Mouse (Mus musculus) limb, embryonic 12.5 days (tissue): ENCODE data around the gene Bean1. TPM values are rescaled to one million over a fixed set of nuclear protein-coding genes. Genes with fewer than 3 reads are reported as not detected.
A peak's percentile ranks its signal among the peaks of the same experiment; 100 is the strongest.

ENCODE experiments used
- ATAC-seq: fragments of 200-750 bp; cut with Nextera tagmentation; 2 replicates; pipeline ENCODE4 v1.8.0; 2017; ENCODE audit warnings: low read depth, moderate TSS enrichment; ENCODE audit not compliant: insufficient number of reproducible peaks, insufficient read depth, low FRiP score, low TSS enrichment
- H3K27ac ChIP-seq: fragments of 300-500 bp; sonication (generic); 2 replicates; pipeline ENCODE4 v1.5.1; 2016; ENCODE audit warnings: mild to moderate bottlenecking, moderate library complexity
- H3K27me3 ChIP-seq: fragments of 300-500 bp; sonication (generic); 2 replicates; pipeline ENCODE4 v1.6.1; 2016; ENCODE audit warnings: mild to moderate bottlenecking, moderate library complexity
- H3K36me3 ChIP-seq: fragments of 300-500 bp; sonication (generic); 2 replicates; pipeline ENCODE4 v1.6.1; 2016; ENCODE audit warnings: mild to moderate bottlenecking, moderate library complexity
- H3K4me1 ChIP-seq: fragments of 300-500 bp; sonication (generic); replicated peaks from 2 replicates; pipeline ENCODE4 v1.6.1; 2016
- H3K4me2 ChIP-seq: fragments of 300-500 bp; sonication (generic); 2 replicates; pipeline ENCODE4 v1.6.1; 2016; ENCODE audit warnings: mild to moderate bottlenecking, moderate library complexity
- H3K4me3 ChIP-seq: fragments of 300-500 bp; sonication (generic); replicated peaks from 2 replicates; pipeline ENCODE4 v1.5.1; 2016; ENCODE audit warnings: mild to moderate bottlenecking
- H3K9ac ChIP-seq: fragments of 300-500 bp; sonication (generic); replicated peaks from 2 replicates; pipeline ENCODE4 v1.6.1; 2016; ENCODE audit warnings: mild to moderate bottlenecking, moderate library complexity
- H3K9me3 ChIP-seq: fragments of 300-500 bp; sonication (generic); 2 replicates; pipeline ENCODE4 v1.6.1; 2016; ENCODE audit warnings: mild to moderate bottlenecking, moderate library complexity
- WGBS: fragments of 180-500 bp; shearing (Covaris S2); methylation state at CpG from one replicate; pipeline ENCODE4 v1.1.7; 2016; 5-methylcytosine and 5-hydroxymethylcytosine counted together
- polyA plus RNA-seq: library from polyadenylated mRNA; unstranded; fragments of >200 nt; fragmentation: Nextera tagmentation; extraction: Ambion mirVana; gene quantifications from 2 replicates; pipeline ENCODE4 v1.2.1, GENCODE M21; 2016

Bean1 gene
- 0.42 and 0.53 TPM in 2 replicates for polyA plus RNA-seq

DNA sequence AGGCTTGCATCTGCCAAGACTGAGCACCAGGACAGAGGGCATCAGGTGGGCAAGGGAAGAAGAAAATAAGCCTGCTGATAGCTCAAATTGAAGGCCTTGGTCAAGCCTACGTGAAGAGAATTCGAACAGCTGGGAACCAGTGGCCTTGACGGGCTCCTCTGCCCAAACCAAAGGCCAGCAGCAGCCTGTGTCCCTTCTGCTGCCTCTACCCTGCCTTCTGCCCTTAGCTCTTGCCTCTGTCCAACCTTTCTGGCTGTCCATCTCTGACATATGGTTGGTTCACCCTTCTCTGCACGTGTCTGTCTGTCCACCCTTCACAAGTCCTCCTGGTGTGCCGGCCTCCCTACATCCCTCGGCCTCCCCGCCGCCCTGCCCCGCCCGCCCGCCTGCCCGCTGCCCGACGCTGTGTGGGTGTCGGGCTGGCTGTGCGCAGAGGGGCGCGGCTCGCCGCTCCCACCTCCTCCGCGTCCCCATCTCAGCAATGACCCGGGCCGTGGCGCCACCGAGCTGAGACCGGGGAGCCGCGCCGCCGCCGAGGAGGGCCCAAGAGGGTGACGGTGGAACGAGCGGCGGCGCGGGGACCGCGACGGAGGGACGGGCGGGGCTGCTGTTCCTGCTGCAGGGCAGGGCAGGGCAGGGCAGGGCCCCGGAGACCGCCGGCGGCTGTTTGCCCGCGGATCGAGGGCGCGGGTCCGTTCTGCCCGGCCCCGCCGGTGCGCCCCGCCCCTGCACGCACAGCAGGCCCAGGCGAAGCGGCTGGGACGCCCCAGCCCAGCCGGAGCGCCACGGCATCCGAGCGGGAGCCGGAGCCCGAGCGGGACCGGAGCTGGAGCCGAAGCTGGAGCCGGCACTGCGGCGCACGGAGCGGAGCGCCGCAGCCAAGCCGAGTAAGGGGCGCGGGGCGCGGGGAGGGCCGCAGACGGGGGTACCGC, at the start of gene Bean1:
Gene Bean1, plus strand, starts transcription at position 325 of the 932 bp plus-strand sequence.
- no peaks in the 10 kb centered on the region for H3K36me3 ChIP-seq
- under 1% methylated on average over 76 of the region's 87 CpGs for WGBS
- H3K27me3 ChIP-seq = peaks cover 58% of the 10 kb centered on the region
- peak within 1 kb of the TSS; percentile 74 for H3K4me3 ChIP-seq
- H3K9ac ChIP-seq = peak within 1 kb of the TSS; percentile 77
- peak; percentile 57 for ATAC-seq
- H3K27ac ChIP-seq = no peak within 1 kb of the TSS
- H3K4me2 ChIP-seq = peak within 1 kb of the TSS; percentile 97
- no peaks in the 10 kb centered on the region for H3K9me3 ChIP-seq
- H3K4me1 ChIP-seq = peaks cover 5% of the 10 kb centered on the region; the same call in 1 of the 2 replicates

DNA sequence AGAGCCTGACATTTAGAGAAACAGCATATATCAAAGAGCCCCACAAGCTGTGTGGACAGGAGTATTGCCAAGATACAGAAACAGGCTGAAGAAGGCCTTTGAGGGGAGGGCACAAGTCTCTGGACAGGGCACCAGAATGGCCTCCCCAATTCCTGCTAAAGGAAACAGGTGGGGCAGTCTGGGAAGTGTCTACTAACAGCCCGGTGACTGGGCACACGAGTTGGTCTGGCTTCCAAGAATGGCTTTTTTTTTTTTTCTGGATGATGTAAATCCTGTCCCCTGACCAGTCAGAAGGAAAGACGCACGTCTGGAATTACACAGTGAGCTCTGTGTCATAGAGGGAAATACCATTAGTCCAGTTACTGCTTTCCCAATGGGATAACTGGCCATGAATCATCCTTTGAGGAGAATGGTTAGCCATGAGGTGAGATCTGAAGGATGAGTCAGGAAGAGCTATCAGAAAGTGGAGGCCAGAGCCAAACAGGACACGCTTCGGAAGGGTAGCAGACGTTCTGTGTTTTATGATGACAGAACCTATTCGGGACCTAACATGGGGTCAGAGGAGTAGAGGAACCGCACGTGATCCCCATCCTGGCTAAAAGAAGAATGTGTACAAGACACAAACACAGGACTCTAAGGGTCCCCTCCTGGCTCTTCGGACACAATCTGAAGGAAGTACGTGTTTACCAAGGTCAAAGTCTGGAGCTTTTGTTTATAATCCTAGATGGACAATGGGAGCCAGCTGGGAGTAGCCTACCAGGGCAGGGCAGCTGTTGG, 48.4 kb upstream of the Bean1 start:
- Histone ChIP-seq H3K9ac (no peak overlapping the region), H3K27me3 (no peaks in the 10 kb centered on the region), H3K4me3 (no peak overlapping the region), H3K4me1 (no peaks in the 10 kb centered on the region), H3K36me3 (no peaks in the 10 kb centered on the region), H3K4me2 (no peak overlapping the region), H3K9me3 (no peaks in the 10 kb centered on the region), H3K27ac (no peak overlapping the region)
- 87% methylated on average over 12 of the region's 12 CpGs for WGBS
- ATAC-seq = no peak

- Histone ChIP-seq H3K4me3 (no peak overlapping the region), H3K4me2 (no peak overlapping the region), H3K27ac (no peak overlapping the region), H3K9me3 (no peaks in the 10 kb centered on the region), H3K27me3 (no peaks in the 10 kb centered on the region), H3K9ac (no peak overlapping the region), H3K36me3 (no peaks in the 10 kb centered on the region), H3K4me1 (no peaks in the 10 kb centered on the region)
- 86% methylated on average over 2 of the region's 2 CpGs for WGBS
- no peak for ATAC-seq
Observed at GRCm38 (mm10) chr8:104123080-104123657, 47.1 kb upstream of the Bean1 start.

GRCm38 (mm10) chr8:104124534-104124933, 45.7 kb upstream of the Bean1 start:
- no peak overlapping the region for H3K4me3 ChIP-seq
- no peak overlapping the region for H3K4me2 ChIP-seq
- H3K9me3 ChIP-seq = no peaks in the 10 kb centered on the region
- H3K36me3 ChIP-seq = no peaks in the 10 kb centered on the region
- WGBS = 73% methylated on average over 5 of the region's 5 CpGs
- no peak for ATAC-seq
- H3K27ac ChIP-seq = no peak overlapping the region
- no peak overlapping the region for H3K9ac ChIP-seq
- H3K4me1 ChIP-seq = no peaks in the 10 kb centered on the region
- H3K27me3 ChIP-seq = no peaks in the 10 kb centered on the region

GRCm38 (mm10) chr8:104127160-104127883, 42.9 kb upstream of the Bean1 start:
- no peak overlapping the region for H3K4me3 ChIP-seq
- no peak overlapping the region for H3K9ac ChIP-seq
- no peak for ATAC-seq
- H3K27me3 ChIP-seq = no peaks in the 10 kb centered on the region
- H3K27ac ChIP-seq = no peak overlapping the region
- H3K4me1 ChIP-seq = no peaks in the 10 kb centered on the region
- 74% methylated on average over 4 of the region's 4 CpGs for WGBS
- H3K4me2 ChIP-seq = no peak overlapping the region
- H3K36me3 ChIP-seq = no peaks in the 10 kb centered on the region
- H3K9me3 ChIP-seq = no peaks in the 10 kb centered on the region

GRCm38 (mm10) chr8:104130916-104131315, 39.3 kb upstream of the Bean1 start:
- 92% methylated on average over 9 of the region's 9 CpGs for WGBS
- Histone ChIP-seq H3K4me1 (no peaks in the 10 kb centered on the region), H3K9me3 (no peaks in the 10 kb centered on the region), H3K4me2 (no peak overlapping the region), H3K27ac (no peak overlapping the region), H3K27me3 (no peaks in the 10 kb centered on the region), H3K9ac (no peak overlapping the region), H3K4me3 (no peak overlapping the region), H3K36me3 (no peaks in the 10 kb centered on the region)
- no peak for ATAC-seq

- H3K4me2 ChIP-seq = no peak overlapping the region
- H3K9me3 ChIP-seq = no peaks in the 10 kb centered on the region
- no peak overlapping the region for H3K9ac ChIP-seq
- H3K4me3 ChIP-seq = no peak overlapping the region
- no peaks in the 10 kb centered on the region for H3K4me1 ChIP-seq
- H3K27ac ChIP-seq = no peak overlapping the region
- no peak for ATAC-seq
- WGBS = 80% methylated on average over 7 of the region's 7 CpGs
- H3K36me3 ChIP-seq = no peaks in the 10 kb centered on the region
- no peaks in the 10 kb centered on the region for H3K27me3 ChIP-seq
Observed at GRCm38 (mm10) chr8:104131414-104131975, 38.7 kb upstream of the Bean1 start.

- no peaks in the 10 kb centered on the region for H3K9me3 ChIP-seq
- H3K9ac ChIP-seq = no peak overlapping the region
- no peaks in the 10 kb centered on the region for H3K27me3 ChIP-seq
- H3K36me3 ChIP-seq = no peaks in the 10 kb centered on the region
- no peak for ATAC-seq
- 90% methylated on average over 8 of the region's 8 CpGs for whole genome bisulfite sequencing
- no peak overlapping the region for H3K4me2 ChIP-seq
- H3K4me3 ChIP-seq = no peak overlapping the region
- H3K27ac ChIP-seq = no peak overlapping the region
- no peaks in the 10 kb centered on the region for H3K4me1 ChIP-seq
Observed at GRCm38 (mm10) chr8:104134521-104134920, 35.7 kb upstream of the Bean1 start.

- Histone ChIP-seq H3K4me3 (no peak overlapping the region), H3K27me3 (no peaks in the 10 kb centered on the region), H3K36me3 (no peaks in the 10 kb centered on the region), H3K9me3 (no peaks in the 10 kb centered on the region), H3K4me2 (no peak overlapping the region), H3K27ac (no peak overlapping the region), H3K9ac (no peak overlapping the region), H3K4me1 (no peaks in the 10 kb centered on the region)
- no peak for ATAC-seq
- 93% methylated on average over 3 of the region's 3 CpGs for WGBS
Observed at GRCm38 (mm10) chr8:104136277-104136676, 34.0 kb upstream of the Bean1 start.

GRCm38 (mm10) chr8:104137636-104138035, 32.6 kb upstream of the Bean1 start:
- ATAC-seq = no peak
- H3K4me1 ChIP-seq = no peaks in the 10 kb centered on the region
- H3K9ac ChIP-seq = no peak overlapping the region
- no peak overlapping the region for H3K27ac ChIP-seq
- H3K36me3 ChIP-seq = no peaks in the 10 kb centered on the region
- no peak overlapping the region for H3K4me2 ChIP-seq
- H3K9me3 ChIP-seq = no peaks in the 10 kb centered on the region
- 86% methylated on average over 5 of the region's 5 CpGs for WGBS
- no peaks in the 10 kb centered on the region; the same call in 1 of the 2 replicates for H3K27me3 ChIP-seq
- H3K4me3 ChIP-seq = no peak overlapping the region
